Mouse (Mus musculus) inflammation-experienced regulatory T-cells (primary cell): Measurements from ENCODE around the gene Rab17. TPM values are rescaled to one million over a fixed set of nuclear protein-coding genes. Genes with fewer than 3 reads are reported as not detected.

Experiments used
- polyA plus RNA-seq, 2 experiments: library from polyadenylated mRNA; unstranded; fragments of 100-300 nt; shearing (Covaris generic); gene quantifications; one replicate each; pipeline ENCODE4 v1.2.1; 2017

Gene Rab17
- polyA plus RNA-seq, result under 1 TPM; 0.31 to 0.35 TPM

GRCm38 (mm10) chr1:90969347-90969784 is at the start of gene Rab17:
TSS of gene Rab17 (minus strand) at chr1:90969661.

DNA sequence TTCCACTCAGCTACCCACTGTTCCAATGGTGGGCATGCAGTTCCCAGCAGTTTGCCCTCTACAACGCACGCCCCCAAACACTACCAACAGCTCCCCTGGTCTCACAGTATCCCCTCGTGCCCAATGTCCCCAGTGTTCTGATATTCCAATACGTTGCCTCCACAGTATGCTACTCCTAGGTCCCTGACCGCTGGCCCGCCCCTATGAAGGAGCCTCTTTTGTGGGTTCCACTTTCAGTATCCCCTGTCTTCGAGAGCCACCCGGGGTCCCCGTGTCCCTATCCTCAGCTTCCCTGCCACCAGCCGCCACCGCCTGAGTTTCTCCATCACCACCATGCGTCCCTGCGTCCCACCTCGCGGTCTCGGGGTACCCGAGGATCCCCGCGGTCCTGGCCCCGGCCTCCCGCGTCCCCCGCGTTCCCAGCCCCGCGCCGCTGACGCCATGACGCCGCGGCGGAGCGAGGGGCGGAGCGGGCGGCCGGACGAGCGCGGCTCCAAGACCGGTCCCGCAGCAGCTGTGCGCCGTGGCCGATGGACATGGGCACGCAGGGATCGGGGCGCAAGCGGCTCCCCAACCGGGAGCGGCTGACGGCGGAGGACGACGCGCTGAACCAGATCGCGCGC is 28.9 kb upstream of the Rab17 start, which contains the start of gene Lrrfip1:
Gene Lrrfip1 (plus strand): TSS at position 470 of the 623 bp plus-strand sequence.

DNA sequence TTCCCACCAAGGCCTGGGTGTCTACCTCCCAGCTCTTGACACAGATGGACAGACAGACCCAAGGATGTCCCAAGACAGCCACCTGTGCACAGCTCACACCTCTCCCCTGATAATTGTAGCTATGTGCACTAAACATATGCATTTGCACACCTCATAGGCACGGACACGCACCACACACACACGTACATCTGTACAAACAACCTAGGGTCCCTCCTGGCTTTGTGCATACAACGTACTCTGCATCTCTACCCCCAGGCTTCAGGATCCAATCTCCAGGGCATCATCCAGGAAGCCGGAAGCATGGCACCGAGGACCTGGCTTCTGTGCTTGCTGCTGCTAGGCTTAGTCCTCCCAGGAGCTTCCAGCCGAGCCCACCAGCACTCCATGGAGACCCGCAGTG is 16.7 kb downstream of the Rab17 start, which contains the start of gene Prlh:
Gene Prlh (plus strand): TSS at position 301 of the 400 bp plus-strand sequence.

DNA sequence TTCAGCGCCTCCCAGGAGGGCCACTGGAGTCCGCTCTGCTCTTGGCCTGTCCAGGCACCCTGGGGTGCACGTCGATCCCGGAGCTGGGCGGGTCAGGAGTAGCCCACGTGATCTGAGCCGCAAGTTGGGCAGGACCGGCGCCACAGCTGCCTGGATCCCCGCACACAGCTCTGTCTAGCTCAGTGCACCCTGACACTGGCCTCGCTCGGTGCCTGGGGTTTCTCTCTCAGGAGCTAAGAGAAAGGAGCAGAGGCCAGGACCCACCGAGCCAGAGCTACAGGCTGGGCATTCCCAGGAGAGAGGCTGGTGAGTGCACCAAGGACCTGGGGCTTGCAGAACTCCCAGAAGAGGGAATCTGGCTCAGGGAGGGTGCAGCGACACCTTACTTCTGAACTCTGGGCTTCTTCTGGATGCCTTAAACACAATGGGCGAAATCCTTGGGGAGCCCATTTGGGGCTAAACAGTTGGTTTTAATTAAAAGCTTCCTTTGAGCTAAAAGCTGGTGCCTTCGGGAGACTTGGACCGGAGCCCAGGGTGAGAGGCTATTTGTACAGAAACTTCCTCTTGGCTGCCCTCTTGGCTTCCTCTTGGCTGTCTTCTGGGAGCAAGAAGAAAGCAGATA is 54.4 kb downstream of the Rab17 start, which contains the start of gene Mlph:
Gene Mlph (plus strand): TSS at position 138 of the 622 bp plus-strand sequence.

Other genes starting within 250 kb of the Rab17 start
- 1 to 10 TPM in 1 of 2 experiments, under 1 TPM in 1; 0.06 to 3.2 TPM for gene Col6a3, start 125.7 kb downstream of the Rab17 start, polyA plus RNA-seq
- 1 to 10 TPM; 1.4 to 1.8 TPM for gene Mlph, start 54.6 kb downstream of the Rab17 start, polyA plus RNA-seq
- gene Prlh, start 16.6 kb downstream of the Rab17 start, polyA plus RNA-seq, result not detected
- 100 to 1,000 TPM; 221 to 238 TPM for gene Lrrfip1, start 29.1 kb upstream of the Rab17 start, polyA plus RNA-seq
- gene Rbm44, start 175.4 kb upstream of the Rab17 start, polyA plus RNA-seq, result 1 to 10 TPM in 1 of 2 experiments, under 1 TPM in 1; 0.53 to 3.2 TPM
- gene Ramp1, start 210.2 kb upstream of the Rab17 start, polyA plus RNA-seq, result 10 to 100 TPM; 24.0 to 33.2 TPM